Mouse (Mus musculus) naive thymus-derived CD4-positive, alpha-beta T cell, adult 2 months (primary cell): ENCODE data around the gene Gucy2c.
"Not testable (repeated sequence)": the region's sequence is repeated elsewhere in the genome, so short reads cannot be mapped to it uniquely, and the experiment has no call there.

ENCODE experiments used
- DNase-seq: peaks from one replicate; pipeline ENCODE4 v3.0.0-alpha.2; 2011; ENCODE audit warnings: low read depth

Gucy2c gene

GRCm38 (mm10) chr6:136803093-136803738 lies 21.7 kb upstream of the Gucy2c start:
- no peak for DNase-seq

- DNase-seq: no peak
Observed at GRCm38 (mm10) chr6:136801274-136801673, 19.7 kb upstream of the Gucy2c start.

- no peak for DNase-seq
Observed at GRCm38 (mm10) chr6:136800710-136801109, 19.1 kb upstream of the Gucy2c start.

GRCm38 (mm10) chr6:136797874-136798693 lies 16.5 kb upstream of the Gucy2c start:
- DNase-seq: not testable (repeated sequence)

- no peak for DNase-seq
Observed at GRCm38 (mm10) chr6:136795850-136796249, 14.3 kb upstream of the Gucy2c start.

- no peak for DNase-seq
Observed at GRCm38 (mm10) chr6:136795110-136795509, 13.5 kb upstream of the Gucy2c start.

GRCm38 (mm10) chr6:136793831-136794525 lies 12.4 kb upstream of the Gucy2c start:
- DNase-seq: peak; percentile 27

GRCm38 (mm10) chr6:136792884-136793758 lies 11.6 kb upstream of the Gucy2c start:
- DNase-seq: peak; percentile 44

GRCm38 (mm10) chr6:136789391-136789971 lies 7.9 kb upstream of the Gucy2c start:
- no peak for DNase-seq

- DNase-seq: no peak
Observed at GRCm38 (mm10) chr6:136782761-136783160, 1.2 kb upstream of the Gucy2c start.

- no peak for DNase-seq
Observed at GRCm38 (mm10) chr6:136782146-136782545, 581 bp upstream of the Gucy2c start.

GRCm38 (mm10) chr6:136776392-136776791 lies 5.2 kb downstream of the Gucy2c start:
- DNase-seq: no peak

- DNase-seq: no peak
Observed at GRCm38 (mm10) chr6:136769859-136770258, 11.7 kb downstream of the Gucy2c start.

GRCm38 (mm10) chr6:136769143-136769542 lies 12.4 kb downstream of the Gucy2c start:
- DNase-seq: no peak

- DNase-seq: no peak
Observed at GRCm38 (mm10) chr6:136763912-136764311, 17.7 kb downstream of the Gucy2c start.

GRCm38 (mm10) chr6:136750567-136750966 lies 31.0 kb downstream of the Gucy2c start:
- DNase-seq: no peak

- DNase-seq: peak; percentile 56
Observed at GRCm38 (mm10) chr6:136745586-136745985, 36.0 kb downstream of the Gucy2c start.

GRCm38 (mm10) chr6:136743729-136744128 lies 37.8 kb downstream of the Gucy2c start:
- DNase-seq: peak; percentile 79

- DNase-seq: peak; percentile 94
Observed at GRCm38 (mm10) chr6:136742352-136743118, 39.0 kb downstream of the Gucy2c start.

- peak; percentile 55 for DNase-seq
Observed at GRCm38 (mm10) chr6:136741281-136741680, 40.3 kb downstream of the Gucy2c start.

- peak; percentile 76 for DNase-seq
Observed at GRCm38 (mm10) chr6:136735766-136736165, 45.8 kb downstream of the Gucy2c start.
